Mouse (Mus musculus): ENCODE measurements at regions not wholly inside any gene's neighbourhood (a gene's known extent, or its start where the extent isn't known, plus 50 kb on each side); places are given as distances from the start of the nearest gene placed in this dataset.

DNA sequence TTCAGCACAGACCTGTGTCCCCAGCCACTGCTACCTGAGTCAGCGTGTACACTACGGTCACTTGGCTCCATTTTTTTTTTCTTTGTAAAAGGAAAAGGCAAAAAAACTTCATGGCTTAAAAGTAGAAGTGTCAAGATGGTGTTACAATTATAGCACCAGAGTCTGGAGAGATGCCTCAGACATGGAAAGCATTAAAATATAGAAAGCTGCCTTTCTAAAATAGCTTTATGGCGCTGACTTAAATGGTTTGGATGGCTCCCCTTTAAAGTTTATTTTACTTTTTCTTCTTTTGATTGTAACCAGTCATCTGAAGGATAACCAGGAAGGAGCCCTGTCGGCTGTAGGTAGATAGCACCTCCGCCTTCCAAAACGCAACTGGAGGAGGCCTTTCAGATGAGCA lies 79.0 kb upstream of the Jade1 start:
- no peak for DNase-seq (ENCODE audit: low spot score in 2 of 2)

DNA sequence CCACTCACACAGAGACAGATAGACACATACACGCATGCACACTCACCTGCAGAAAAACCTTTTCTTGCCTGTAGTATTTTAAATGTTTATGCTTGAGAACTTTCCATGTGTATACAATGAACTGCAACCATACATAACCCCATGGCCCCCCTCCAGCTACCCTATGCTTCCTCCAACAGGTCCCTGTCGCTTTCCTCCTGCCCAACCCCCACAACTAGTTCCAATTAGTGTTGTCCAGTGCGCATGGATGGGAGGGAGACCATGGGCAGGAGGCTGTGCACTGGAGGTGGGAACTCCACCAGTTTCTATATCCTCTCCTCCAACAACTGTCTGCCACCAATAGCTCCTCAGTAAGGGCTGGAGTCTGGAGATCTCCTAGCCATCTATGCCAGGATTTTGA lies 82.9 kb upstream of the Jade1 start:
- DNase-seq (ENCODE audit: low spot score in 2 of 2): no peak

DNA sequence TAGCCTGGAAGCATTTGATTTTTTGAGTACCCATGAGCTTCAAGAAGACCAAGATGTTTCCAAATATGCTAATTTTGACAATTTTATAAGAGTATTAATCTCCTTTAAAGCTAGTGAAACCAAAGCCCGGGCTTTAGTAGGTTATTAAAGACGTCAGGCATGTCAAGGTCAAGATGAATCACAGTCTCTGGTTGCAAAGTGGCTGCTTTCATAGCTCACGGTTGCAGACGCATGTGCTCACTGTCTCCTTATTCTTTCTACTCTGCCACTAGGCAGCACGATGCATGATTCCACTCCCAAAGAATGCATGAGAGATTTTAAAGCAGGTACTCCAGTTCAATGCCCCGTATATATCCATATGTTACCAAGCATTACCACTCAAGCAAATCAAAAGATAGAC lies 86.4 kb upstream of the Jade1 start:
- DNase-seq (ENCODE audit: low spot score in 2 of 2): no peak

DNA sequence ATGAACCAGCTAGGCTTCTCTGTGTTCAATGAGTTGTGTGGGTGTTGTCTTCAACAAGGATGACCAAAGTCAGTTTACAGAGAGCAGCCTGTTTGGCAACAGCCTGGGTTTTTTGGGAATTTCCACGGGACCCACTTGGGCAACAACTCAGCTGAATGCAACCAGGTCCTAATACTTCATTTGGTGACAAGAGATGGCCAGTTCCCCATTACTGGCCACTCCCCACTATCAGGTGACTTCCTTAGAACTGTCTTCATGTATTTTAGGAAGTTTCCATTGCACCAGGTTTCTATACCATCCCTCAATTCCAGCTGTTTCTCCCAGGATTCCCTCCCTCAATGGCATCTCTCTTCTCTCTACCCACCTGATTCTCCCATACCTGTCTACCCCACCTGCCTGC lies 87.7 kb upstream of the Jade1 start:
- no peak for DNase-seq (ENCODE audit: low spot score in 2 of 2)

DNA sequence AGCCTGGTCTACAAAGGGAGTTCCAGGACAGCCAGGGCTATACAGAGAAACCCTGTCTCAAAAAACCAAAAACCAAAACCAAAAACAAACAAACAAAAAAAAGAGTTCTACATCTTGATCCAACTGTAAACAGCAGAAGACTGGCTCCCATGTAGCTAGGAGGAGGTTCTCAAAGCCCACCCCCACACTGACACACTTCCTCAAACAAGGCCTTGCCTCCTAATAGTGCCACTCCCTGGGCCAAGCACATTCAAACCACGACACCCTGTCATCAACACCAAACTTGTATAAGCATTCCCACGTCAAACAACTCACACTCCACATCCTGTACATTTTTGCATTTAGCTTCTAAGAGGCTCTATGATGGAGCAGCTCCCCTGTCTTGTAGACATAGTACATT lies 89.6 kb upstream of the Jade1 start:
- no peak for DNase-seq (ENCODE audit: low spot score in 2 of 2)

DNA sequence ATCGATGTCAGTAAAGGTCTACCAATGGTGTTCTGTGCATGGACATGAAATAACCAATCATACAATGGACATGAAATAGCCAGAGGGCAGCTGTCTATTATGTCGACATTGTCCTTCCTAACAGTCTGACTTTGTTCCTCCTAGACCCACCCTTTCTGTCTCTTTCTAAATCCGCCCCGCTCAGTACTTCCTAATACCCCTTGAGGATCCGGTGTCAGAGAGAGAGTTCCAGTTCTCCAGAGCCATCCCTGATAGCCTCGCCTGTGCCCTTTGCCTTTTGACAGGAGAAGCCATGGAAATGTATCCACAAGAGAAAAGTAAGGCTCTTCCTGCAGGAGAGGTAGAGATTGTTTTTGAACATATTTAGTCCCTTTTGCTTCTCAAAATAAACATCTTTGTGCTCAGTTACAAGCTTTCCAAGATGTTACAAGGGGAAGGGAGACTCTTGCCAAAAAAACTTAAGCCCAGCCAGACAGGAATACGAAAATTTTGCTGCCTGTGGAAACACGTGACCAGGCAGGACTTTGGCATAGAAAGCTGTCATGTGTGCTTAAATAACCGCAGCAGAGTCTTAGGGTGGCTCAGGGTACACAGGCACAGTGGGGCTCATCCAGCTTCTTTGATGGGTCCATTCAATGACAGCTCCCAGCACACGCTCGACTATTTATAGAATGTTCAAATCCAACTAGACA lies 92.4 kb upstream of the Jade1 start:
- no peak for DNase-seq (ENCODE audit: low spot score in 2 of 2)

DNA sequence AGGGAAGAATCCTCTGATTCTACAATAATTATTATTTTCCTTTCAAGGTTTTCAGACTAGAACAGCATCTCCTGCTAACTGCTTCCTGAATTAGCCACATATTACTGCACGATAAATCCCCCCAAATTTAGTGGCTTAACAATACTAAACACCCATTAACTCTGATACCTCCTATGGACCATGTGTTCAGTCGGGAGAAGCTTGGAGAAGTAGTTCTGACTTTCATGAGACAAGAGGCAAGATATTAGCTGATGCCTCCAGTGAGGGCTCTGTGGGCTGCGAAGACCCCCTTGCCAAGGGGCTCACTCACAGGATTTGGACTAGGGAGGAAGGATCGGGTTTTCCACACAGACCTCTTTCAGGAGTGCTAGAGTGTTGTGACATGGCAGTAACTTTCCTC lies 95.4 kb upstream of the Jade1 start:
- no peak for DNase-seq (ENCODE audit: low spot score in 2 of 2)

DNA sequence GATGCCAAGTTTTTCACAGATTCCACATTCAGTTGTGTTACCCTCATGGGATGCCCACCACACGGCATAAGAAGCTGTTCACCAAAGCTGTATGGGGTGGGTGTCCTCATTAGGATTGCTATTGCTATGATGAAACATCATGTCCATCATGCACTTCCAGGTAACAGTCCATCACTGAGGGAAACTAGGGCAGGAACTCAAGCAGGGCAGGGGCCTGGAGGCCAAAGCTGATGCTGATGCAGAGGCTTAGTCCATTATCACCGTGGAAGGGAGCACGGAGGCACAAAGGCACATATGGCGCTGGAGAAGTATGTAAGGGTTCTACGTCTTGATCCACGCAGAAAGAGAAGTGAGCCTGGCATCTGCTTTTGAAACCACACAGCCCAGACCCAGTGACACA lies 97.4 kb upstream of the Jade1 start:
- DNase-seq (ENCODE audit: low spot score in 2 of 2): no peak

DNA sequence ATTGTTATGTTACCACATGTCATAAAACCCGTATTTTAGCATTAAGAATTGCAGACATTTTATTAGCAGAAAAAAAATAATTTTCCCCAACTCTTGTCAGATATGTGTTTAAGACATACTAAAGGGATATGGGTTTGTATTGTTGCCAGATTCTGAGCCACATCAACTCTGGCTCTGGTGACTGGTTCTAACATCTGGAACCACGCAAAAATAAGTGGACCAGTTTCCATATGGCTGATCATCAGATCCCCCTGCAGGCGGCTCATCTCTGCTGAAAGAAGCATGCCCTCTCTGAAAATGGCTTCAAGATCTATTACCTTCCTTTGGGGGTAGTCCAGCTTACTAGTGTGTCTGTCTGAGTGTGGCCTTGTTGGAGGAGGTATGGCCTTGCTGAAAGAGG lies 102.0 kb upstream of the Jade1 start:
- no peak for DNase-seq (ENCODE audit: low spot score in 2 of 2)

DNA sequence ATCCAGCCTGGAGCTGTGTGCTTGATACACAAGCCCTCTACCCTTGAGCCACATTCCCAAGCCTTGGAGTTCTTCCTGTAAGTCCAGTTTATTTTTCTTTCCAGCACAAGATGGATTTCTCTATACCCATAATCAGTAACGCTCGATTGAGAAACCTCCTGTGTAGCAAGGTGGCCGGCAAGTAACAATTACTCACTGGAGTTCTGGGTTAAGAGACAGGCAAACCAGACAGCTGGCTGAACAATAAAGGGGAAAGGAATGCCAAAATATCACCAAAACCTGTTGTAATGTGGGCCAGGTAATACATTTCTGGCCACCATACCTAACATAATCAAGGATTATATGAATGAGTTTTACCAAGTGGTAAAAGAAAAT lies 102.8 kb upstream of the Jade1 start:
- DNase-seq (ENCODE audit: low spot score in 2 of 2): no peak

DNA sequence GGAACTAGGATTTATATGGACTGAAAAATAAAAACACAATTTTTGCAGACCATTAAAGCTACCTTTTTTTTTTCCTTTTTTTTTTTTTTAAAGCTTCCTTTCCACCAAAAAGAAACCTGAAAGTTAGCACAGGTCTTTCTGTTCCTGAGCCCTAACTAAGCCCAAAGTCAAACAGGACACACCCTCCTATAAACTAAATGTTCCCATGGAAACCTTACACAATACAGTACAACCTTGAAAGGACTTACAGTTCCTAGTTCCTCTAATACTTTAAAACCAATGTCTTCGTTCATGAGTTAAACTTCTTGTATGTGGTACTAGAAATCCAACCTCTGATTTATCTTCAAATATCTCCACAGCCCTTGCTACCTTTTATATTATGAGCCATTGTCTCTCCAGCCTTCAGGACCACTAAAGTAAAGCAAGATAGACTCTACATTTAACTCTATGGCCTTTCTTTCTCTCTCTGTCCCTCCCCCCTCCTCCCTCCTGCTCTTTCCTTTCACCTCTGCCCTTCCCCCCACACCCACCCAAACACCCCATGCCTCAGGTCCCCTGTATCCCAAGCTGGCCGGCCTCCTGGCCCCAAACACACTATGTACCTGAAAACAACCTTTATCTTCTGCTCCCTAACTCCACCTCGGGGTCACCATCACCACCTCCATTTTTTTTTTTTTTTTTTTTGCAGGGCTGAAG lies 103.4 kb upstream of the Jade1 start:
- no peak for DNase-seq (ENCODE audit: low spot score in 2 of 2)

DNA sequence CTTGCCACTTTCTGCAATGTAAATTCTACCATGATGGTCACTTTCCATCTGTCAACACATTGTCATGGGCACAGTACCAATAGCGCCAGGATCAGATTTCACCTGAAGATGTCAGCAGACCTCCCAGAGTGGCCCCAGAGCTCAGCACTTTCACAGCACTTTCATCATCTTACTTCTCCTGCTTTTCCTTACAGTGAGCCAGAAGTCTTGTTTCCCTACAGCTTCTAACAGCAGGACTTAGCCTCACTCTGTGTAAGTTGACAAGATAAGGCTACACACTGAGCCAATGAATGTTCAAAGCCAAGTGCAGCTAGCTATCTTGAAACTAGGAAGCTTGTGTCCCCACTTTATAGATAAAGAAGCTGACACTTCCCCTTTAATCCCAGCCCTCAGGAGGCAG lies 104.8 kb upstream of the Jade1 start:
- DNase-seq (ENCODE audit: low spot score in 2 of 2): no peak

DNA sequence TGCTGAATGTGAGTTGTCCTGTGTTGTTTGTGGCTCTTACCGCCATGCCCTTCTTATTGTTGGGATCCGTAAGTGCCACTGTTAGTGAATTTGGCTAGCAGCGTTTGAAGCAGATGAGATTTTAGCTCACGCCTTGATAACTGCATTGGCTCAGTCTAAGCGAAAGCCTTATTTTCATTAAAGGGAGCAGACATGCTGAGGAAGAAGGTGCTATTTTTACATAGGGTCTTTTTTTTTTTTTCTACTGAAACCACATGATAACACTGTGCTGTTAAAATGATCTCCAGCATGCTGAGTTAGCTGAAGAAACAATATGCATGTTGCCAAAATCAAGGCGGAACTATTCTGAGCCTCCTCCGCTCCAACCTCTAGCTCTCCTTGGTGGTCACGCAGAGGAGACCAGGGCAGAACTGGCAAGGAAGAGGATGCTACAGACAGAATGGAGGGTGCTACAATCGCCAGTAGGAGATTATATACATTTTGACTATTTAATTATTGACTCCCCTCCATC lies 111.2 kb upstream of the Jade1 start:
- no peak for DNase-seq (ENCODE audit: low spot score in 2 of 2)

DNA sequence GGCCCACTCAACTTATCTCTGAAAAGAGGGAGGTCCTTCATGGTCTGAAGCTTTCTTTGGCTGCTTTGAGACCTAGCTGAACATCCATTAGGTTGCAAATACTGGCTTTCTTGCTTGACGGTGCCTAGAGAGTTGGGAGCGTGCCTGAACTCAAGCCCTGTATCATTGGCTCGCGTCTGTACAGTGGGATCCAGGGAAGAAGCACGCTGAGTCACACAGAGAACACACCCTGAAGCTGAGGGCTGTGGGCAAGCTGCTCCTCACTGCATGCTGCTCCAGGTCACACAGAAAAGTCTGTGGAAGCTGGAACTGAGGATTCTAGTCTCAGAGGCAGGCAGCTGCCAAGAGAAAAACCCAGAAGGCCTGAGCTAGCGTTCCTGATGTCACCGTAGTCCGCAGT lies 119.3 kb upstream of the Jade1 start:
- no peak for DNase-seq (ENCODE audit: low spot score in 2 of 2)

DNA sequence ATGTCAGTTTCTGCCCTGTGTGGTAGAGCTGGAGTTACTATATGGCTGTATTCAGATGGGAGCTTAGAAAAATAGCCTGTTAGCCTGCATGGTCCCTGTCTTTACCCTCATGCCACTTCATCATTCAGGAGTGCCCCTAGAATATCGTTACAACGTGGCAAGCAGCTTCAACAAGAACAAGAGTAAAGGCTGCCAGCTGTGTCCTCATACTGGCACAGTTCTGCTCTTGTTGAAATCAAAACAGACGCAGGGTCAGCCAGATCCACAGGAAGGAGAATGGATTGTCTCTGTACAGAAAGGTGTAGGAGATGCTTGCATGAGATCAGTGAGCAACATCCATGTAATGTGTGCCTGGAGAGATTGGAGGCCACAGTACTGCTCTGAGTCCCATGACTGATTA lies 122.4 kb upstream of the Jade1 start:
- no peak for DNase-seq (ENCODE audit: low spot score in 2 of 2)

DNA sequence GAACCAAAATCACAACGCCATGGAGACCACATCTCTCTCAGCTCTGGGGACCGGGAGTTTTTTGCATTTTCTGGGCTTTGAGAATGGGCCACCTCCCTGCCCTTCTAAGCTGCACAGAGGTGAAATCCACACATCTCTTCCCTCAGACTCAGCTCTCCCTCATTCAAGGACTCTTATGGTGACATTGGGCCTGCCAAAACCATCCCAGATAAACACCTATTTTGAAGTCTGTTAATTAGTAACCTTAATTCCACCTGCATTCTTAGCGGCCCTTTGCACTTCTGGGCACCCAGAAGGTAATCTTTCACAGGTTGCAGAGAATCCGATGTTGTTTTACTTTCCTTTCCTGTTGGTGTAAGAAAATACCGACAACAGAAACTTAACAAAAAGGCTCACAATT lies 123.2 kb upstream of the Jade1 start:
- no peak for DNase-seq (ENCODE audit: low spot score in 2 of 2)

DNA sequence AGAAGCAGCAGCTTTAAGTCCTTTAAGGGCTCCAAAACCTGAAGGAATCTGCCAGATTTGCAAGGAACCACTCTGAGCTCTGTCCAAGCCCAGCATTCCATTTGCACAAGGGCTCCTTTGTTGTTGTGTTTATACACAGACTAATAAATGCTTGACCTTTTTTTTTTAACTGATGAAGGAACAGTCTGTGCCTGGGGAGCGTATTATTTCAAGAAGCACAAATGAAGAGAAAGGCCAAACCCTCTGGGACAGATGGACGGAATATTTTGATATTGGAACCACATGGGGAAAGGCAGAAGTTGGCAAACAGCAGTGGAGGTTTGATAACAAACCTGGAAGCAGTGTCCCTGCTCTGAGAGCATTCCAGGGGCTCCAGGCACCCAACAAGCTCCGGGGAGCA lies 125.3 kb upstream of the Jade1 start:
- DNase-seq (ENCODE audit: low spot score in 2 of 2): no peak

DNA sequence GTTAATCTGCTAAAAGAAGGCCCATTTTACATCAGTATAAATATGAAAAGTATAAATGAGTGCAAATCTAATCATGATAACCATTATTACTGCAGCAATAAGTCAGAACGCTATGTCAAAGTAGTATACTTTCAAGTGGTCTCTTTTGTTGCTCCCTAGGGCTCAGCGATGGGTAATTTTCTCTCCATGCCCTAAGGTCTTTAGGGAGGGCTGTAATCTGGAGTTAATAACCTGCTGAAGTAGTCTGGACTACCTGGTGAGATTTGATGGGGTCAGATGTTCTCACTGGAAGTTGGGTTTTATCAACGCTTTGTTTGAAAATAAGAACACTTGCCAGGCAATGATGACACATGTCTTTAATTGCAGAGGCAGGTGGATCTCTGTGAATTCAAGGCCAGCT lies 128.6 kb upstream of the Jade1 start:
- no peak for DNase-seq (ENCODE audit: low spot score in 2 of 2)

DNA sequence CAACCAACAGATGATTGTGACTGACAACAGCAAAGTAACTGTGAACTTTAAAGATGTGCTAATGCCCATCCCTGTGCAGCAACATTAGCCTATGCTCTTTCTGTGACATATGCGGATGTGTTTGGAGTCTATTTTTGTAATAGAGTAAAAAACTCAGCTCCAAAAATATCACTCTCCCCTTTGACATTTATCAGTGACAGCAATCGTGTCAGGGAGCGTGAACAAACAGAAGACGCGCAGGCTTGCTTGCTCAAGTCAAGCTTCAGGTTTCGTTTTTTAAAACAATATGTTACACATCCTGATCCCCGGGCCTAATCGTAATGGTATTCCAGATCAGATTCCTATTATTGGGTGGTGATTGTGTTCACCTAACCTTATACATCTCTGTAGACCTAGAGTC lies 129.7 kb upstream of the Jade1 start:
- DNase-seq (ENCODE audit: low spot score in 2 of 2): no peak

DNA sequence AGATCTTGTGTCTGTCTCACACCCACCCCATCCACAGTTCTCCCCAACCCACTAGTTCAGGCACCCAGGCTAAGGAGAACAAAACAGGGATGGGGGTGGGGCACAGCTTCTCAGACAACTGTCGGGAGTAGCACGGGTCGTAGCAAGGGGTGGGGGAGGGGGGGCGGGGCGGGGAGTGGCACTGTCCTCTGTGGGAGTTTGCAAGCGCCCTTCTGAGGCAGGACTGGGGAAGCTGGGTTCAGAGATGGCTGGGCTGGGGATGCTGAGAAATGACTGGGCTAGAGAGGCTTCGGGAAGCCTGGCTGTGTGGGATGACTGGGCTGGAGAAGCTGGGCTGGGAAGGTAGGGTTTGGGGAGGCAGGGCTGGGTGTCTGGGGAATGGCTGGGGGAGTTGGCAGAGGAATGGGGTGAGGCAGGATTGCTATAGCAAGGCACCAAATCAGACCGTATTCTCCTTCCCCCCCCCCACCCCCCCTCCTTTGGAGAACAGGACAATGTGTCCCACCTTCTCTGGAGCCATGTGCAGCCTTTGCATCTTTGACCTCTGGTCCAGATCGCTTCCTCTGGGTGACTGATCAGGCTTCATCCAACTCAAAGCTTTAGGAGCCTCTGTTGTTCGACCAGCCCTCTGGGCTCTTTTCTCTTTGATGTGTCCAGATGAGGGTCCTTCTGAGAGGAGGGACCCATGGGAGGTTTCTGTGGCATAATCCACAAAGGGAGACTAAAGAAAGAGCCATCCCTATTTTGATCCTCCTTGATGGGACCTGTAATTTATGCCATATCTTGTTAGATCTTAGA lies 131.2 kb upstream of the Jade1 start:
- DNase-seq (ENCODE audit: low spot score in 2 of 2): no peak

DNA sequence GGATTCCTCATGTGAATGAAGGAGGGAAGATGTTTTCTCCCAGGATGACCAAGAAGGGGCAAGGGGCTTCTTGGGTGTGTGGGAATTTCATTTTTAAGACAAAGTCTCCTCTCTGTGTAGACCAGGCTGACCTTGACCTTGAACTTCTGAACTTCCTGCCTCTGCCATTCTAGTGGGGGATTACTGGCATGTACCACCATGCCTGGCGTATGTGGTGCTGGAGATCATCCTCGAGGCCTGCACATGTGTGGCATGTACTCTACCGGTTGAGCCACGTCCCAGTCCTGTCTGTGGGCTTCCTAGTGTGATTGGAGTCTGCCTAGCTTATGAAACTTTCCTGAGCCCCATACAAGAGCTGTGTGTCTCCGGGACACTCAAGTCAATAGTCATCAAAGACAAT lies 131.9 kb upstream of the Jade1 start:
- DNase-seq (ENCODE audit: low spot score in 2 of 2): no peak

Measured in layer of hippocampus, adult 8-10 months (tissue).